Mouse (Mus musculus) right cerebral cortex, postnatal 4 days (tissue): ENCODE results near the gene Smarca2.
A peak's percentile ranks its signal among the peaks of the same experiment; 100 is the strongest.

Experiments used
- DNase-seq: peaks from one replicate; pipeline ENCODE4 v3.0.0-alpha.2; 2022

Smarca2 gene

GRCm38 (mm10) chr19:26604755-26605300, at the start of gene Smarca2:
TSS of gene Smarca2 (plus strand) at chr19:26605050.
- DNase-seq: peak; percentile 97

- DNase-seq: no peak
Observed at GRCm38 (mm10) chr19:26564850-26565249, 40.0 kb upstream of the Smarca2 start.

GRCm38 (mm10) chr19:26566109-26566508, 38.7 kb upstream of the Smarca2 start:
- no peak for DNase-seq

GRCm38 (mm10) chr19:26568236-26568635, 36.6 kb upstream of the Smarca2 start:
- no peak for DNase-seq

- no peak for DNase-seq
Observed at GRCm38 (mm10) chr19:26568941-26569340, 35.9 kb upstream of the Smarca2 start.

GRCm38 (mm10) chr19:26569461-26569860, 35.4 kb upstream of the Smarca2 start:
- DNase-seq: no peak

GRCm38 (mm10) chr19:26579645-26580044, 25.2 kb upstream of the Smarca2 start:
- DNase-seq: no peak

- DNase-seq: no peak
Observed at GRCm38 (mm10) chr19:26580061-26580460, 24.8 kb upstream of the Smarca2 start.

- DNase-seq: no peak
Observed at GRCm38 (mm10) chr19:26594661-26595060, 10.2 kb upstream of the Smarca2 start.

- no peak for DNase-seq
Observed at GRCm38 (mm10) chr19:26601459-26601858, 3.4 kb upstream of the Smarca2 start.

- DNase-seq: no peak
Observed at GRCm38 (mm10) chr19:26603296-26603860, 1.5 kb upstream of the Smarca2 start.

GRCm38 (mm10) chr19:26603906-26604754, 720 bp upstream of the Smarca2 start:
- DNase-seq: no peak

GRCm38 (mm10) chr19:26605438-26606320, 829 bp downstream of the Smarca2 start:
- DNase-seq: peak; percentile 70

GRCm38 (mm10) chr19:26606321-26607155, 1.7 kb downstream of the Smarca2 start:
- peak; percentile 55 for DNase-seq

GRCm38 (mm10) chr19:26607156-26607536, 2.3 kb downstream of the Smarca2 start:
- DNase-seq: peak; percentile 65

GRCm38 (mm10) chr19:26607551-26608433, 2.9 kb downstream of the Smarca2 start:
- peak; percentile 31 for DNase-seq

- no peak for DNase-seq
Observed at GRCm38 (mm10) chr19:26608434-26608812, 3.6 kb downstream of the Smarca2 start.

- no peak for DNase-seq
Observed at GRCm38 (mm10) chr19:26609637-26610036, 4.8 kb downstream of the Smarca2 start.

- DNase-seq: no peak
Observed at GRCm38 (mm10) chr19:26612995-26613394, 8.1 kb downstream of the Smarca2 start.

GRCm38 (mm10) chr19:26613665-26614064, 8.8 kb downstream of the Smarca2 start:
- DNase-seq: no peak

- DNase-seq: no peak
Observed at GRCm38 (mm10) chr19:26616271-26616670, 11.4 kb downstream of the Smarca2 start.
